Mouse (Mus musculus) ovary, adult 2 months (tissue): ENCODE results near the gene Riox1. TPM values are rescaled to one million over a fixed set of nuclear protein-coding genes. Genes with fewer than 3 reads are reported as not detected.

Experiments
- polyA plus RNA-seq: library from polyadenylated mRNA; depleted of rRNA; stranded (reverse); fragments of >200 nt; gene quantifications from 2 replicates; pipeline ENCODE4 v1.2.3, GENCODE M21; 2012; rRNA removed

Riox1 gene
- polyA plus RNA-seq = 30.3 and 43.9 TPM in 2 replicates

GRCm38 (mm10) chr12:83950493-83950839 lies at the start of gene Riox1:
Gene Riox1, plus strand, starts transcription at chr12:83950608.

GRCm38 (mm10) chr12:83921535-83922381 lies 28.6 kb upstream of the Riox1 start, which contains the start of gene Numb:
Gene Numb, minus strand, starts transcription at chr12:83921934.

GRCm38 (mm10) chr12:83984752-83985151 lies 34.3 kb downstream of the Riox1 start, which contains the start of gene Heatr4:
Gene Heatr4, minus strand, starts transcription at chr12:83984852.

GRCm38 (mm10) chr12:83987583-83988441 lies 37.4 kb downstream of the Riox1 start, which contains the start of gene Acot2:
Gene Acot2, plus strand, starts transcription at chr12:83987861.

Other genes with a start within 250 kb of the Riox1 start
- 17.7 and 26.0 TPM in 2 replicates for gene Papln, start 187.0 kb upstream of the Riox1 start, polyA plus RNA-seq
- 71.9 and 86.5 TPM in 2 replicates for gene Numb, start 28.7 kb upstream of the Riox1 start, polyA plus RNA-seq
- 0.10 and 0.17 TPM in 2 replicates for gene Heatr4, start 34.2 kb downstream of the Riox1 start, polyA plus RNA-seq
- 29.5 and 34.1 TPM in 2 replicates for gene Acot2, start 37.3 kb downstream of the Riox1 start, polyA plus RNA-seq
- gene Acot1, start 58.9 kb downstream of the Riox1 start, polyA plus RNA-seq = 47.4 and 72.4 TPM in 2 replicates
- 0.85 and 1.4 TPM in 2 replicates for gene Acot4, start 87.8 kb downstream of the Riox1 start, polyA plus RNA-seq
- gene Gm49366, start 88.3 kb downstream of the Riox1 start, polyA plus RNA-seq = not detected in 2 replicates
- gene Acot3, start 101.5 kb downstream of the Riox1 start, polyA plus RNA-seq = 0.63 TPM in 2 replicates
- gene Acot5, start 118.7 kb downstream of the Riox1 start, polyA plus RNA-seq = 0.43 and 1.1 TPM in 2 replicates
- gene Acot6, start 150.0 kb downstream of the Riox1 start, polyA plus RNA-seq = 6.7 and 8.8 TPM in 2 replicates
- gene Dnal1, start 163.8 kb downstream of the Riox1 start, polyA plus RNA-seq = 5.1 and 5.3 TPM in 2 replicates
- 0.70 and 0.77 TPM in 2 replicates for gene Pnma1, start 197.9 kb downstream of the Riox1 start, polyA plus RNA-seq